7 mouse cellular contexts compared by ENCODE assay signal in genomic region chr9:68656076-68656795, GRCm38 (mm10). TPM values are rescaled to one million over a fixed set of nuclear protein-coding genes. Genes with fewer than 3 reads are reported as not detected.
DNase-seq lines count a peak whose midpoint lies in the region; ATAC-seq lines count a peak whose summit lies in the region.

No protein-coding gene starts in this region.

- H3K9me3 ChIP-seq in midbrain, embryonic 13.5 days, result no peaks in the 10 kb centered on the region

- 50% methylated on average over 5 of the region's 5 CpGs for WGBS in midbrain, embryonic 13.5 days

- intact Hi-C loops in heart, postnatal 10 days (cut with DNase I), result loop anchor here (5.0 to 10.0 kb wide), 3 partner anchors 56 to 641 kb away; no protein-coding TSS in a partner anchor

- no peaks in the 10 kb centered on the region for H3K36me3 ChIP-seq in midbrain, embryonic 13.5 days

- peak overlapping the region; percentile 81 for H3K4me3 ChIP-seq in midbrain, embryonic 13.5 days (replicated peaks)

- peaks cover 26% of the 10 kb centered on the region for H3K4me1 ChIP-seq in midbrain, embryonic 13.5 days (replicated peaks)

- H3K4me2 ChIP-seq in midbrain, embryonic 13.5 days (replicated peaks), result peak overlapping the region; percentile 73

- H3K27ac ChIP-seq in midbrain, embryonic 13.5 days, result no peak overlapping the region

- H3K27me3 ChIP-seq in midbrain, embryonic 13.5 days, result no peaks in the 10 kb centered on the region

- DNase-seq in left cerebral cortex, adult 18-20 months (ENCODE audit: low spot score in 2 of 2), result peak; percentile 27 to 29
- DNase-seq in left cerebral cortex, adult 8-10 months (ENCODE audit: low spot score in 2 of 2), result no peak
- peak; percentile 52 to 59 for DNase-seq in cerebellum, postnatal 25 days
- peak; percentile 13 to 19 for DNase-seq in heart, postnatal 10 days
- DNase-seq in spleen, postnatal 14 days (ENCODE audit: low spot score in 2 of 2), result no peak
- DNase-seq in ovary, postnatal 14 days (ENCODE audit: low spot score), result no peak

- no peak for ATAC-seq in midbrain, embryonic 13.5 days

- H3K9ac ChIP-seq in midbrain, embryonic 13.5 days (replicated peaks), result peak overlapping the region; percentile 85; the same call in 1 of the 2 replicates

RNA-seq across cellular contexts. Expression of gene Rora, which starts 2.6 kb away (rescaled TPM):
- total RNA-seq in left cerebral cortex, adult 18-20 months (2021), result 10 to 100 TPM; 66.0 to 72.4 TPM
- 10 to 100 TPM; 63.5 to 74.1 (median 72.9) TPM for total RNA-seq in left cerebral cortex, adult 8-10 months (2022)
- total RNA-seq in heart, postnatal 10 days (2021), result 10 to 100 TPM; 21.1 to 24.9 TPM
- 21.0 and 29.7 TPM in 2 replicates for polyA plus RNA-seq in midbrain, embryonic 13.5 days (2015; fragmentation: Nextera tagmentation; extraction: Ambion mirVana)

Comparison
In these comparisons a context has a peak if more than half of its experiments do, and no peak if none do; other contexts are left out.
1. DNase-seq: peak in left cerebral cortex, adult 18-20 months (2 of 2), cerebellum, postnatal 25 days (2 of 2) and heart, postnatal 10 days (2 of 2); none in left cerebral cortex, adult 8-10 months (0 of 2), spleen, postnatal 14 days (0 of 2) and ovary, postnatal 14 days (single experiment).